Mouse (Mus musculus): ENCODE measurements at regions not wholly inside any gene's neighbourhood (a gene's known extent, or its start where the extent isn't known, plus 50 kb on each side); places are given as distances from the start of the nearest gene placed in this dataset.
"Not testable (repeated sequence)": the region's sequence is repeated elsewhere in the genome, so short reads cannot be mapped to it uniquely, and the experiment has no call there.

GRCm38 (mm10) chr14:53121704-53122103, 626.2 kb upstream of the Olfr1507 start:
- not testable (repeated sequence) for DNase-seq (ENCODE audit: low spot score)

- DNase-seq (ENCODE audit: low spot score): not testable (repeated sequence)
These were observed 614.2 kb upstream of the Olfr1507 start for GRCm38 (mm10) chr14:53109732-53110131.

GRCm38 (mm10) chr14:53101362-53101761, 605.8 kb upstream of the Olfr1507 start:
- not testable (repeated sequence) for DNase-seq (ENCODE audit: low spot score)

GRCm38 (mm10) chr14:53090921-53091320, 595.4 kb upstream of the Olfr1507 start:
- DNase-seq (ENCODE audit: low spot score): not testable (repeated sequence)

DNA sequence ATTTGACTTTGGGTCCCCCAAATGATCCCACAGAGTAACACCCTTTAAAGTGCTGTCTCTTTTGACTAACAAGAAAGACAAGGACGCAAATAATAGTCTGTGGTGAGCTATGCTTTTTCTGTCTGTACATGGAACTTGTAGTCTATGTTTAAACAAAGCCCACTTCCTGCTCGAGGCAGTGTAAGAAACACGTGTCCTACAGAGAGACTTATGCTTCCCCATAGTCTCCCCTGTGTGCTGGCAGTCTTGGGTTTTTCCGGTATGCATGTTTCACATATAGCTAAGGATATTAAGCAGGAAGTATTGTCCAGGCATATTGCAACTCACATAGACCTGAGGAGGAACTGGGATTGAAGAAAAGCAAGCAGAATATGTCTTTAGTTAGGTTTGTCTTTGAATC, 586.3 kb upstream of the Olfr1507 start:
- not testable (repeated sequence) for DNase-seq (ENCODE audit: low spot score)

- DNase-seq (ENCODE audit: low spot score): not testable (repeated sequence)
These were observed 585.6 kb upstream of the Olfr1507 start for GRCm38 (mm10) chr14:53081024-53081711.

DNA sequence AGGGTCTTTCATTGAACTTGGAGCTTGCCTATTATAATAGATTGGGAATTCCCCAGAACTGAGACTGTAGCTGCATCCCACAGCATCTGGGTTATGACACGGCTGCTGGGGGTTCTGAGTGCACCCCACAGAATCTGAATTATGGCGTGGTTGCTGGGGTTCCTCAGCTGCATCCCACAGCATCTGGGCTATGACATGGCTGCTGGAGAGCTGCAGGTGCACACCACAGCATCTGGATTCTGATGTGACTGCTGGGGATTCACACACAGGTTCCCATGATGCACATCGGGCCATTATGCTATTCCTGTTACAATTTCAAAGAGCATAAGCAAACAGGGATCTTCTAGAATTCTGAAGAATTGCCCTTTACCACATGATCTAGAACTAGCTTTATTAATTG, 585.0 kb upstream of the Olfr1507 start:
- DNase-seq (ENCODE audit: low spot score): not testable (repeated sequence)

DNA sequence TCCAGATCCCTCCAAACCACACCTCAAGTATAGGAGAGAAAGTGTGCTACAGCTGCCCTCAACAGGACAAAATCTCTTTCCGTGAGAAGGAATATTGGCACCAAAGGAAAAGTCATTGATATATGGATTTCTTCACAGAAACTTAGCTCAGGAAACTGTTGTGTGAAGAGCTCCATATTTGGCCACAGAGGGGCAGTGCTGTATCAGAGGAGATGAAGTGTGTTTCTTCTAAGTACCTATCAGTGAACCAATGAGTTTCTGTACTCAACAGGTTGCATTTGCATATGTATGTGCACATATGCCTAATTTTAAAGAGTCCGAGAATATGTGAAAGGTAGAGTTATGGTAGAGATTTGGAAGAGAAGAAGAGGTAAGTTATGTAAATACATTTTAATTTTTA, 580.4 kb upstream of the Olfr1507 start:
- not testable (repeated sequence) for DNase-seq (ENCODE audit: low spot score)

- DNase-seq (ENCODE audit: low spot score): not testable (repeated sequence)
These were observed 577.6 kb upstream of the Olfr1507 start for GRCm38 (mm10) chr14:53073126-53073525.

DNA sequence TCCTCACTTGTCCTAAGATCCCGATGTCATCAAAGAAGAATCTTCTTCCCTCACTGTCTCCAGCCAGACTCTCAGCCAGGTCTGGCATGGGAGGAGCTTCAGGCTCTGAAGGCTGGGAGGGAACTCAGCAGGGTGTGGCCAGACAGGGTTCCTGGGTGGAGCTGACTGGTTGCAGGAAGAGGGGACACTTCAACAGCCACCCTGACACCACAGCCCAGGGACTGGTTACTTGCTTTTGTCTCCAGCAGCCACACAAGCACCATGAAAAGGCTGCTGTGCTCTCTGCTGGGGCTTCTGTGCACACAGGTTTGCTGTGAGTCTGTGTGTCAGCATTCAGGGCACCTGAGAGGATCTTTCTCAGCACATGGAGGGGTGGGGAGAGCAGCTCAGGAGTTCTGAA, 577.0 kb upstream of the Olfr1507 start:
- not testable (repeated sequence) for DNase-seq (ENCODE audit: low spot score)

GRCm38 (mm10) chr14:53054439-53054838, 558.9 kb upstream of the Olfr1507 start:
- DNase-seq (ENCODE audit: low spot score): not testable (repeated sequence)

- DNase-seq (ENCODE audit: low spot score): not testable (repeated sequence)
These were observed 558.0 kb upstream of the Olfr1507 start for GRCm38 (mm10) chr14:53053465-53054123.

DNA sequence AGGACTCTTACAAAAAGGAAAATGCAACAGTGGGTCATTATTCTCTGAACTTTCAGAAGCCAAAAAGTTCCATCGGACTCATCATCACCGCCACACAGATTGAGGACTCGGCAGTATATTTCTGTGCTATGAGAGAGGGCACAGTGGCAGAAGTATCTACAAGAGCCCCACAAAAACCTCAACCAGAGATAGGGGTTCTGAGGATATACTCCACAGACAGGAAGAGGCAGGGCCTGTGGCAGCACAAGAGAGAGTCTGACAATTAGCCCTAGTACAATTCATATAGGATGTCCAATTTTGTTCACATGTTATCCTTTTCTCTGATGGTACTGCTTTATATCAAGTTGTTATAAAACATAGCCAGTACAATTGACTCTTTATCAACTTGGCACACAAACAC, 552.1 kb upstream of the Olfr1507 start:
- not testable (repeated sequence) for DNase-seq (ENCODE audit: low spot score)

DNA sequence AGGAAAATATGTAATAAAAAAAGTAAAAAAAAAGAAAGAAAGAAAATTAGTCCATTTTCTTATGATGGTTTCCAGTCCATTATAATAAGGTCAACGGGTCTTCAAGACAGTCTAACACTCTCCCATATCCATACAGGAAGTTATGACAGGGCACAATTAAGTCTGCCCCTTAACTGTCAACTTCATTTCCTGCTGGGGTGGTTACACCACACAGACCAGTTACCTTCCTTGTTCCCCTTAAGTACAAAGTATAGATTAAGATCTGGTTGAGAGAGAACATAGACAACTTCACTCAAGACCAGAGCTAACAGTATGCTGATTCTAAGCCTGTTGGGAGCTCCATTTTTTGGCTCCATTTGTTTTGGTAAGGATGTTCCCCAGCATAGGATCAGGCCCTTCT, 551.4 kb upstream of the Olfr1507 start:
- DNase-seq (ENCODE audit: low spot score): not testable (repeated sequence)

DNA sequence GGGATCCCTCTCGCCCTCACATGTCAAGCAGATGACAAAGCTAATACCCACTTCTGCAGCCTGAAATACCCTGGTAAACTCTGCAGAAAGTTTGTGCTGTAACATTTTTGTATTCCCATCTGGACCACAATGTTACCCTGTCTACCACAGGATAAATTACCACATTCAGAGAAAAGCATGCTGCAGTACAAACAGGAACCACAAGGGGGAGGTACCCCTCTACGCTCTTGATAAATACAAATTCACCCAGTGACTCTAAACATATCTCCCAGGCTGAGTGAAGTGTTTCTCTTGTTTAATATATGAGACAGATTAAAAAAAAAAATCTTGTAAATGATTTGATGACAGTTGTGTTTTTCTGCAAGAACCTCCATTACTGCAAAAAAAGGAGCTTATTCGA, 549.8 kb upstream of the Olfr1507 start:
- not testable (repeated sequence) for DNase-seq (ENCODE audit: low spot score)

- not testable (repeated sequence) for DNase-seq (ENCODE audit: low spot score)
These were observed 548.6 kb upstream of the Olfr1507 start for GRCm38 (mm10) chr14:53044101-53044500.

DNA sequence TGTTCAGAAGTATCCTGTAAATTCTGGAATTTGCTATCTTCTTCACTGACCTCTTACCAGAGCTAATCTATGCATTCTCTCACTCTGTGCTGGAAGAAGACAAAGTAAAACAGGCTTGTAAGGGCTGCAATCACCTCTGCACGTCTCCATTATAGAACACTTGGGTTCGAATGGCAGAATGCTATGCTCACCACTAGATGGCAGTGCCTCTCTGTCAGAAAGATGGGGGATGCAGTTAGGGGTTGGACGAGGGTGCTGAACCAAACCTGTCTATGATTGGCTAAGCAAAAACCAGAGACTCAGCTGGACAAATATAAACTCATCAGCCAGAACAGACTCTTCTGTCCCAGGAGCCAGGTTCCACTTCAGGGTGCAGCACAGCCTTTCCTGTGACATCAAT, 546.5 kb upstream of the Olfr1507 start:
- DNase-seq (ENCODE audit: low spot score): not testable (repeated sequence)

DNA sequence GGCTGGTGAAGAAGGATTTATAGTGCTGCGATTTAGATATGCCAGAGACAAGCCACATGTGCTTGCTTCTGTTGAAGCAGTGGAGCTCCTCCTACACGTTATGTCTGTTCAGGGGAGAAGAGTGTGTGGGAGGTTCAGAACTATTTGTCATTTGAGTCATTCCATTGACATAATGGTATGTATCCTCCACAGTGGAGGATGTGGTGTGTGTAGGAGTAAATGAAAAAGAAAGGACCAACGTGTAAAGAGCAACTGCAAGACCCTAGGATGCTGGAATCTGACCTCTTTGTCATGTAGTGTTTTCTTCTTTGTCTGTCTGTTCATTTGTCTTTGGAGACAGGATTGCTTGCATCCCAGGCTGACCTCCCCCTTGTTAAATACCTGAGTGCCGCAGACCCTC, 543.9 kb upstream of the Olfr1507 start:
- not testable (repeated sequence) for DNase-seq (ENCODE audit: low spot score)

- DNase-seq (ENCODE audit: low spot score): not testable (repeated sequence)
These were observed 539.4 kb upstream of the Olfr1507 start for GRCm38 (mm10) chr14:53034940-53035339.

DNA sequence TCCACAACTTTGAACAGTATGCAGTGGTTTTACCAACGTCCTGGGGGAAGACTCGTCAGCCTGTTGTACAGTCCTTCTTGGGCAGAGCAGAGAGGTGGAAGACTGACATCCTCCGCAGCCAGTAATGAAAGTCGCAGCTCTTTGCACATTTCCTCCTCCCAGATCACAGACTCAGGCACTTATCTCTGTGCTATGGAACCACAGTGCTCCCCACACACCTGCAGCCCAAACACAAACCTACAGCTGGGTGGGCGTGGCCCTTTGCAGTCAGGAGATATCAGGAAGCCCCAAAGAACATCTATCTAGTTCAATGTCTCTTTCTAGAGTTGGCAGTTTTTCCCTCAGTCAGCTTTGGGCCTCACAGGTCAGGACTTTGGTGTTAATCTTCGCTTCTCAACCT, 537.7 kb upstream of the Olfr1507 start:
- not testable (repeated sequence) for DNase-seq (ENCODE audit: low spot score)

DNA sequence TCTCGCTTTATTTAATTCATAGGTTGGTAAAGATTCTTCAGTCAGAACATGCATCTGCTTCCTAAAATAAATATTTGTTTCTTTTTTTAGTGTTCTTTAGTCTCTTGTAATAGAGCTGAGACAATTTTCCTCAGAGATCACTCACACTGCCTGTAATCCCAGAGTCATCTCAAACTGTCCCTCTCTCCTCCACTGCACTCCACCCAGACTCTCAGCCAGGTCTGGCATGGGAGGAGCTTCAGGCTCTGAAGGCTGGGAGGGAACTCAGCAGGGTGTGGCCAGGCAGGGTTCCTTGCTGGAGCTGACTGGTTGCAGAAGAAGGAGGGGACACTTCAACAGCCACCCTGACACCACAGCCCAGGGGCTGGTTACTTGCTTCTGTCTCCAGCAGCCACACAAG, 536.9 kb upstream of the Olfr1507 start:
- DNase-seq (ENCODE audit: low spot score): not testable (repeated sequence)

DNA sequence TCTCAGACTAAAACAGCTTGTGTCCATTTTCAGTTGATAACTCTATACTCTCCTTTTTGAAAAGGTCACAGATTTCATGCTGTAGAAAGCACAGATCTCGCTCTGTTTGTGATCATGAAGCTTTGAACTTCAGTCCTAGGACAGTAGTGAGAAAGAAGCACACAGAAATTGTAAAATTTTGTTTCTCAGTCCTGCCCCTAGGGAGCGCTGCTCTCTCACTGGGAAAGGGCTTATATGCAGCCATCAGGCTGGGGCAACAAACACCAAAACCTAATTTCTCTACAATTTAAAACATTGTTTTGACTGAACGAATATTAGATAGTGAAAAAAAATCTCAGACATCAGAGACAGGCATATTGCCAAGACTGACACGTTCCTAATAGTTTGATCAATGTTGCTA, 534.7 kb upstream of the Olfr1507 start:
- DNase-seq (ENCODE audit: low spot score): not testable (repeated sequence)

DNA sequence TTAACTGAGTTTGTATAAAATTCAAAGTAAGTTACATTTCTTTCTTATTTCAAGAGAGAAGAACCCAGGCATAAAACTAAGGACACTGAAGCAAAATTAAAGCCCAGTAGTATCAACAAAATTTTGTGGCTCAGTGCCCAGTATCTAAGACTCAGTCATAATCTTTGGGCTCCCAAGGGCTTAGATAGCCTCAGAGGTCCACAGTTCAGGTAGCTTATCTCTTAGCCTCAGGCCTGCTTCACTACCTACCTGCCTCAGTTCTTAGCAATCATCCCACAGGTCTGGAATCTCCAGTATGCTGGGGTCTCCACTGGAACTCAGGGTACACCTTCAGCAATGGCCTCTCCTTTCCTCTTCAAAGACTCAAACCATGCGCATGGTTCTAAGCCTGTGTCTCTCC, 531.4 kb upstream of the Olfr1507 start:
- DNase-seq (ENCODE audit: low spot score): not testable (repeated sequence)

Data from layer of hippocampus, adult 9-10 months (tissue).